Mouse (Mus musculus) kidney, adult 2 months (tissue): ENCODE results near the gene Cdh12. TPM values are rescaled to one million over a fixed set of nuclear protein-coding genes. Genes with fewer than 3 reads are reported as not detected.
"Not testable (repeated sequence)": the region's sequence is repeated elsewhere in the genome, so short reads cannot be mapped to it uniquely, and the experiment has no call there.

Experiments used
- DNase-seq: peaks from one replicate; pipeline ENCODE4 v3.0.0; 2021
- H3K27ac ChIP-seq: fragments of 200-500 bp; 2 replicates; pipeline ENCODE4 v1.5.1; 2012; ENCODE audit warnings: low read depth, low read length, control low read depth, inconsistent platforms; ENCODE audit not compliant: insufficient read depth
- H3K27me3 ChIP-seq: fragments of 200-500 bp; replicated peaks from 2 replicates; pipeline ENCODE4 v1.6.1; 2012; ENCODE audit warnings: mild to moderate bottlenecking, moderate library complexity, low read length, inconsistent platforms; ENCODE audit not compliant: control insufficient read depth, insufficient read depth
- H3K36me3 ChIP-seq: fragments of 200-500 bp; 2 replicates; pipeline ENCODE4 v1.6.1; 2012; ENCODE audit warnings: mild to moderate bottlenecking, moderate library complexity, low read length, inconsistent platforms; ENCODE audit not compliant: control insufficient read depth, insufficient read depth
- H3K4me1 ChIP-seq: fragments of 200-500 bp; 2 replicates; pipeline ENCODE4 v1.6.1; 2011; ENCODE audit warnings: low read length; ENCODE audit not compliant: control insufficient read depth, insufficient read depth
- H3K4me3 ChIP-seq: fragments of 200-500 bp; 2 replicates; pipeline ENCODE4 v1.5.1; 2011; ENCODE audit warnings: mild to moderate bottlenecking, low read depth, low read length, control low read depth; ENCODE audit not compliant: insufficient read depth
- CTCF ChIP-seq: fragments of 200-500 bp; conservative IDR thresholded peaks from 2 replicates; pipeline ENCODE4 v1.5.1; 2011; ENCODE audit warnings: low read depth, mild to moderate bottlenecking, control low read depth, low read length, moderate library complexity, mixed read lengths; ENCODE audit not compliant: insufficient read depth, insufficient read length
- POLR2A ChIP-seq: fragments of 200-500 bp; IDR thresholded peaks from one replicate; pipeline ENCODE4 v1.6.1; 2011; ENCODE audit warnings: low read depth, low read length, control low read depth
- WGBS: fragments of 180-500 bp; shearing (Covaris S2); methylation state at CpG from one replicate; pipeline ENCODE4 v1.1.7; 2018; 5-methylcytosine and 5-hydroxymethylcytosine counted together
- polyA plus RNA-seq: library from polyadenylated mRNA; depleted of rRNA; stranded (reverse); fragments of >200 nt; gene quantifications from 2 replicates; pipeline ENCODE4 v1.2.3, GENCODE M21; 2012

Gene Cdh12
- polyA plus RNA-seq, 1 experiment, result not detected

DNA sequence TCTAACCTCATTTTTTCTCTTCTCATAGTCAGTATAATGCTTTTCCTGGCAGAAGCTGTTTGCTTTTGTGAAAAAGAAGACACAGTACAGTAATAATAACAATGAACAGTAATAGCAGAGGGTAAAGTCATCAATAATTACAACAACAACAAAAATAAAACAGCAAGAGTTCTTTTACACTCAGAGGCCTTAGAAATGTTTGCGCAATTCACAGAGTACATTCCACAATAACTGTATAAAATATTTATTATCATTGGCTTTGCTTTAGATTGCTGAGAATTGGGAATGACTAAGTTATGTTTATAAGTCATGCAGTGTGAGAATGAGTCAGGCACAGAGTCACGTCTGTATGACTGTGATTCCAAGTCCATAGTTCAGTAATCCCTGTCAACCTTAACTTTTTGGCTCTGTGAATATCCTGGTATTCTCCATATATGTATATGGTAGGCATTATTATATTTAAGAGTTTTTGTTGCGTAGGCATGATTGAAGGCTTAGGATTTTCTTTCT lies 193.9 kb downstream of the Cdh12 start:
- TF ChIP-seq CTCF (no peak), POLR2A (no peak)
- 76% methylated on average over 3 of the region's 3 CpGs for WGBS
- Histone ChIP-seq H3K27ac (no peak overlapping the region), H3K27me3 (no peaks in the 10 kb centered on the region), H3K4me3 (no peak overlapping the region), H3K4me1 (no peaks in the 10 kb centered on the region), H3K36me3 (no peaks in the 10 kb centered on the region)
- no peak for DNase-seq

DNA sequence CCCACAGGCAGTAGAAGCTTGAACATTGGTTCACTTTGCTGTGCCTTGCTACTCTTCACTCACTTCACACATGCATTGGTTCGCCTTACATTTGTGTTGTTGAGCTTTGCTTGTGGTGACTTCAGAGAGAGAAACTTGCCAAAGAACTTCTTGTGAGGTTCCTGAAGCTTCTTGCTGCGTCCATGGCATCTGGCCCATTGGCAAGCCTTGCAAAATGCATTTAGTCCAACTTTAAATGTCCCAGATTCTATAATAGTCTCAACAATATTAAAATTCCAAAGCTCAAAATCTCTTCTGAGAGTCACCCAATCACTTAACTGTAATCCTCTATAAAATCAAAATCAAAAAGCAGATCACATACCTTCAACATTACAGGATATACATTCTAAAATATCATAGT lies 211.2 kb downstream of the Cdh12 start:
- TF ChIP-seq POLR2A, result no peak
- no peak for TF ChIP-seq CTCF
- WGBS, result 66% methylated on average over 2 of the region's 2 CpGs
- H3K4me3 ChIP-seq, result no peak overlapping the region

DNA sequence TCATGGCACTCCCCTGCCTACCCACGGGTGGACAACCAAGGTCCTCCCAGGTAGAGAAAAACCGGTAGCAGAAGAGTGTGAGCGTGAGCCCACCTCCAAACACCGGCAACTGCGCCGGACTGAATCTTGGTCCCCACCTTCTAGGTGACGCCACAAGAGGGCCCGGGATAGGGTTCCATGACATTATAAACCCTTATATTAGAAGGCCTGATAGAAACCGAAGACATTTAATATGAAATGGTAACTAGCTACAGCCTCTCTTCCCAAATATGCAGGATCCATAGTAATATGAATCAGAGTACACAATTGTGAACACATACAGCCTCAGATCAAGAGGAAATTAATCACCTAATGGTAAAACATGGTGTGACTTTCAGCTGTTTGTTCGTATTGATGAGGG lies 217.6 kb downstream of the Cdh12 start, which contains the start of gene Acot10:
Acot10 (minus strand) TSS at position 101 of the 400 bp plus-strand sequence.
- Histone ChIP-seq H3K4me1 (no peaks in the 10 kb centered on the region), H3K27ac (no peak within 1 kb of the TSS), H3K4me3 (no peak within 1 kb of the TSS), H3K36me3 (no peaks in the 10 kb centered on the region), H3K27me3 (no peaks in the 10 kb centered on the region)
- no peak for DNase-seq
- TF ChIP-seq POLR2A (no peak), CTCF (no peak)
- 88% methylated on average over 10 of the region's 10 CpGs for WGBS

More for the DNA sequence above, 211.2 kb downstream of the Cdh12 start:
- H3K36me3 ChIP-seq, result no peaks in the 10 kb centered on the region
- H3K27me3 ChIP-seq, result no peaks in the 10 kb centered on the region
- H3K27ac ChIP-seq, result no peak overlapping the region
- no peaks in the 10 kb centered on the region for H3K4me1 ChIP-seq
- DNase-seq, result no peak

DNA sequence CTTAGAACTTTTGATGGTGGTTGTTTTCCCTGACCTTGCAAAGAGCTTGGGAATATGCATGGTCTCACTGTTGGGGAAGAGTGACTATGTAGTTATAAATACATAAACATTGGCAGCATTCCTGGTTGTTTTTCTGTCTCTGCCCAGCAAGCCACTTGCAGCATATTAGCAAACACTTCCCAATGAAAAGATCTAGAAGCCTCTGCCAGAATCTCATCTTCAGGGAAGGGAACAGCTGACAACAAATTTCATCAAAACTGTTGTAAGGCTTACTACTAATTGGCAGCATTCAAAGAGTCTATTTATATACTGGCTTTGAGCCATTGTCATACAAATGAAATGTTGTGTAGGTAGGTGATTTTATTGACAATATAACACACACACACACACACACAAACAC lies 218.3 kb downstream of the Cdh12 start:
- Histone ChIP-seq H3K4me3 (no peak overlapping the region), H3K27ac (no peak overlapping the region), H3K4me1 (no peaks in the 10 kb centered on the region), H3K36me3 (no peaks in the 10 kb centered on the region), H3K27me3 (no peaks in the 10 kb centered on the region)
- no peak for TF ChIP-seq CTCF
- TF ChIP-seq POLR2A, result no peak
- no peak for DNase-seq

DNA sequence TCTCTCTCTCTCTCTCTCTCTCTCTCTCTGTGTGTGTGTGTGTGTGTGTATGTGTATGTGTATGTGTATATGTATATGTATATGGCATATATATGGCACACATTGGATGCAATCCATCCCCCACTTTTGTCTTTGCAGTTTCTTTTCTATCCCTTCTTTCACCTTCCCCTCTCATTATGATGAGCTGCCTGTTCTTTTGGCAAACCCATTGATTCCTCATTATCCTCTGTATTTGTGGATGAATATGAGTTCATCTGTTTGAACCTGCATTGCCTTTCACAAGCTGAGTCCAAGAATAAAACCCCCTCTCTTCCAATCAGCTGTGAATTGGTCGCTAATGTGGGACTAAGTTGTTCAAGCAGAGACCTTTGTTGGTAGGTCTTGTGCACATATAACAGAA lies 218.9 kb downstream of the Cdh12 start:
- no peak for DNase-seq
- Histone ChIP-seq H3K27me3 (no peaks in the 10 kb centered on the region), H3K4me3 (no peak overlapping the region), H3K4me1 (no peaks in the 10 kb centered on the region), H3K36me3 (no peaks in the 10 kb centered on the region), H3K27ac (no peak overlapping the region)
- TF ChIP-seq CTCF (no peak), POLR2A (no peak)
- 69% methylated on average over 1 of the region's 1 CpGs for WGBS

DNA sequence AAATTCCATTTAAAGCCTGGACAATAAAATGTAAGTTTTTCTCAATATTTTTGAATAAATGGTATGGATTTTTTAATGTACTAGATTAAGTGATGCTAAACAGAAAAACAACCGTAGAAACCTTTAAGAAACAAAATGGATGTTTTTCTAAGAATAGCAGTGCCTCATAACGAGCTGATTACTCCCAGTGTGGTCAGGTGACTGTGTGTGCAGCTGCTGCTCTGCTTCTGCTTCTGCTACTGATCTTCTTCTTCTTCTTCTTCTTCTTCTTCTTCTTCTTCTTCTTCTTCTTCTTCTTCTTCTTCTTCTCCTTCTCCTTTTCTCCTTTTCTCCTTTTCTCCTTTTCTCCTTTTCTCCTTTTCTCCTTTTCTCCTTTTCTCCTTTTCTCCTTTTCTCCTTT lies 220.4 kb downstream of the Cdh12 start:
- H3K4me3 ChIP-seq, H3K27ac ChIP-seq, H3K36me3 ChIP-seq, H3K4me1 ChIP-seq, H3K27me3 ChIP-seq, DNase-seq: not testable (repeated sequence)
- 44% methylated on average over 2 of the region's 2 CpGs for WGBS

DNA sequence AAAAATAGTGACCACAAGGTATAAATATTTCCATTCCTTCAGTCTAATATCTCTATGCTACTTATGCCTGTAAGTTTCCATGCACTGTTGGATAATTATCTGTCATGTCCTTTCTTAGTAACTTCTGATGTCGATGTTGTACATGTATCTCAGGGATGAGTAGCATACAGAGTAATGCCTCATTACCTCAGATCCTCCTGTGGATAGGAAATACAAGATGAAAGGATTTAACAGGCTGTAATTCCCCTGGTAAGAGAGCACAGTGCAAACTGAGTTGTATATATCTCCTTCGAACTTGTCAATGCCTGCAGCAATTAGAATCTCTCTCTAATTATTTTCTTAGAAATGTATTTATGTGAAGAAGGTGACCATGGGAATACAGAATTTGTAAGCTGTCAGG lies 233.7 kb downstream of the Cdh12 start:
- no peak for DNase-seq
- H3K27me3 ChIP-seq, result no peaks in the 10 kb centered on the region
- H3K4me3 ChIP-seq, result no peak overlapping the region
- WGBS, result 46% methylated on average over 2 of the region's 2 CpGs
- H3K27ac ChIP-seq, result no peak overlapping the region
- no peaks in the 10 kb centered on the region for H3K36me3 ChIP-seq
- TF ChIP-seq POLR2A, result no peak
- no peak for TF ChIP-seq CTCF
- H3K4me1 ChIP-seq, result no peaks in the 10 kb centered on the region

DNA sequence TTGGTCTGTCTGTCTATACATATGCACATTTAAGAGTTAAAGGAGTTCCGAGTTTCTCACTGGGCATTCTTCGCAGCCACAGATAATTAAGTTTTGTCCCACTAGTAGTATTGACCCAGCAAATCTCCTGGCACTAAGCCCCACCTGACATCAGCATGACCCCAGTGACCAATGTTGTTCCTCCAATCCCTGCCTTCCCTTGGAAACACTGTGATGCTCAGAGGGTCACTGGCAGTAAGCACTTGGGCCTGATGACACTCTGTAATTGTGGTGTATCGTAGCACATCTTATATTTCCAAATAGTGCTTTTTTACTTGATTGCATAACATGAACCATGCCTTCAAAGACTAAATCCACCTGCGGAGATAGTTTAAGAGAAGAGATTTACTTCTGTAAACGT lies 235.1 kb downstream of the Cdh12 start:
- no peaks in the 10 kb centered on the region for H3K4me1 ChIP-seq
- TF ChIP-seq POLR2A (no peak), CTCF (no peak)
- no peak for DNase-seq
- H3K4me3 ChIP-seq, result no peak overlapping the region
- H3K27me3 ChIP-seq, result no peaks in the 10 kb centered on the region
- H3K36me3 ChIP-seq, result no peaks in the 10 kb centered on the region
- no peak overlapping the region for H3K27ac ChIP-seq
- WGBS, result 75% methylated on average over 5 of the region's 5 CpGs
